Mouse (Mus musculus): ENCODE data around the gene Hes6.

DNA sequence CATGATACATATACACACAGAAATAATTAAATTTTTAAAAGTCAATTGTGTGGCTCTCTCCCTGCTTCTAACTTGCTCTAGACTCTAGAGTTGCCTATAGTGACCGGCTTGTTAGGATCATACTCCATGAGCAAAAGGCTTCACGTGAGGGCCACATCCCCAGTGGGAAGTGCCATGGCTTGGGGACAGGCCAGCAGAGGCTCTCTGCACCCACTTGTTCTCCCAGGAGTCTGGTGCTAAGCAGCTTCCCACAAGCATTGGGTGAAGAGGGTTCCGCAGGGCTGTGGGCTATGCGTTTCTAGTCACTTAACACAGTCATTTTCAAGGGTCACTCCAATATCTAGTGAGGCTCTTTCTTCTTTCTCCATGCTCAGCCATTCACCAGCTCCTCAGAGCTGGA, 43.3 kb upstream of the Hes6 start:
- TF ChIP-seq POLR2A (IDR thresholded peaks at IDR 0.05; ENCODE audit: low read depth, low read length) (no peak), CTCF (IDR thresholded peaks at IDR 0.05; ENCODE audit: borderline replicate concordance, insufficient read depth, low read length) (no peak)

Data from embryonic fibroblast, embryonic 13.5 days (primary cell).